In genomic region chr15:57523510-57524298, GRCm38 (mm10) we compare ENCODE assay signal across 24 mouse cellular contexts. TPM values are rescaled to one million over a fixed set of nuclear protein-coding genes. Genes with fewer than 3 reads are reported as not detected.
A peak's percentile ranks its signal among the peaks of the same experiment; 100 is the strongest.
DNase-seq lines count a peak whose midpoint lies in the region; ATAC-seq and TF ChIP-seq lines count a peak whose summit lies in the region.
"Had no signal": no experiment of that assay in that cellular context is flagged by ENCODE, and none has a peak within 500 bp of the region (broad histone marks: within the 10 kb centered on the region; RNA-seq: fewer than 3 reads in every experiment).

No protein-coding gene starts in this region.

- H3K36me3 ChIP-seq in heart, embryonic 11.5 days (ENCODE audit: control insufficient read depth, insufficient read depth, low read length), result no peaks in the 10 kb centered on the region
- no peaks in the 10 kb centered on the region for H3K36me3 ChIP-seq in embryonic facial prominence, embryonic 10.5 days (replicated peaks)
- no peaks in the 10 kb centered on the region for H3K36me3 ChIP-seq in limb, embryonic 12.5 days
- H3K36me3 ChIP-seq: lung, embryonic 15.5 days; neural tube, embryonic 13.5 days had no signal

- H3K4me1 ChIP-seq in heart, embryonic 11.5 days (ENCODE audit: control insufficient read depth, insufficient read depth, low read length), result no peaks in the 10 kb centered on the region
- H3K4me1 ChIP-seq in embryonic facial prominence, embryonic 10.5 days, result peaks cover 37% of the 10 kb centered on the region
- peaks cover 20% of the 10 kb centered on the region for H3K4me1 ChIP-seq in limb, embryonic 12.5 days (replicated peaks)
- H3K4me1 ChIP-seq: lung, embryonic 15.5 days; neural tube, embryonic 13.5 days had no signal

- WGBS in heart, embryonic 11.5 days (ENCODE audit: insufficient replicate concordance), result 64% methylated on average over 10 of the region's 10 CpGs
- WGBS in embryonic facial prominence, embryonic 10.5 days, result 41% methylated on average over 10 of the region's 10 CpGs
- WGBS in limb, embryonic 12.5 days, result 37% methylated on average over 10 of the region's 10 CpGs

- no peak overlapping the region for H3K27ac ChIP-seq in heart, embryonic 11.5 days (ENCODE audit: low read depth, low read length)
- peak overlapping the region; percentile 67 for H3K27ac ChIP-seq in embryonic facial prominence, embryonic 10.5 days (replicated peaks)
- H3K27ac ChIP-seq in limb, embryonic 12.5 days, result peak overlapping the region; percentile 59; the same call in 1 of the 2 replicates
- H3K27ac ChIP-seq: layer of hippocampus, adult 2 months; liver, embryonic 14.5 days; lung, embryonic 15.5 days; neural tube, embryonic 13.5 days had no signal

- no peak overlapping the region for H3K4me2 ChIP-seq in heart, embryonic 11.5 days
- no peak overlapping the region for H3K4me2 ChIP-seq in limb, embryonic 12.5 days
- H3K4me2 ChIP-seq: lung, embryonic 15.5 days; neural tube, embryonic 13.5 days had no signal

- no peaks in the 10 kb centered on the region for H3K27me3 ChIP-seq in heart, embryonic 11.5 days (ENCODE audit: control insufficient read depth, insufficient read depth, low read length)
- 0 out of 2 replicates have a peak, but pooled peaks cover 7% of the 10 kb centered on the region for H3K27me3 ChIP-seq in embryonic facial prominence, embryonic 10.5 days (replicated peaks; ENCODE audit: low read depth, poor library complexity, severe bottlenecking)
- no peaks in the 10 kb centered on the region for H3K27me3 ChIP-seq in limb, embryonic 12.5 days
- H3K27me3 ChIP-seq: lung, embryonic 15.5 days; neural tube, embryonic 13.5 days had no signal

- H3K4me3 ChIP-seq in heart, embryonic 11.5 days (ENCODE audit: low read depth, low read length), result no peak overlapping the region
- no peak overlapping the region for H3K4me3 ChIP-seq in embryonic facial prominence, embryonic 10.5 days
- H3K4me3 ChIP-seq in limb, embryonic 12.5 days (replicated peaks), result no peak overlapping the region
- H3K4me3 ChIP-seq: layer of hippocampus, adult 2 months; lung, embryonic 15.5 days; neural tube, embryonic 13.5 days had no signal

- TF ChIP-seq POLR2A in brain, embryonic 14.5 days (IDR thresholded peaks at IDR 0.05; ENCODE audit: borderline replicate concordance, extremely low read depth, insufficient read depth, insufficient read length, poor library complexity, severe bottlenecking), result no peak

- ATAC-seq in heart, embryonic 11.5 days (replicated peaks; ENCODE audit: insufficient number of reproducible peaks, low FRiP score, low TSS enrichment), result no peak
- ATAC-seq in limb, embryonic 12.5 days (ENCODE audit: insufficient number of reproducible peaks, insufficient read depth, low FRiP score, low TSS enrichment, low read depth), result no peak

- no peak for TF ChIP-seq CTCF in brain, embryonic 14.5 days (IDR thresholded peaks at IDR 0.05; ENCODE audit: borderline replicate concordance, extremely low read depth, insufficient read depth, insufficient read length)

- DNase-seq in heart, adult 11 months, result peak; percentile 33
- DNase-seq in brain, embryonic 14.5 days (ENCODE audit: low read depth), result peak; percentile 33
- peak; percentile 75 for DNase-seq in embryonic facial prominence, embryonic 10.5 days (ENCODE audit: low spot score)
- no peak for DNase-seq in left cerebral cortex, adult 9 months (ENCODE audit: low spot score in 2 of 2)
- no peak for DNase-seq in ovary, postnatal 36 days (ENCODE audit: low spot score)
- no peak for DNase-seq in kidney, adult 8-10 months
- DNase-seq: adrenal gland, adult 2 months; cerebellum, adult 9-10 months; gastrocnemius, postnatal 14 days; kidney, adult 2 months; kidney, postnatal 14 days; left cerebral cortex, postnatal 4 days; right cerebral cortex, postnatal 14 days; spleen, adult 18-20 months; thymus, postnatal 4 days had no signal

- H3K9ac ChIP-seq in heart, embryonic 11.5 days (ENCODE audit: low read depth, low read length), result no peak overlapping the region
- H3K9ac ChIP-seq in limb, embryonic 12.5 days (replicated peaks), result no peak overlapping the region
- H3K9ac ChIP-seq: liver, embryonic 14.5 days; lung, embryonic 15.5 days; neural tube, embryonic 13.5 days had no signal

- no peaks in the 10 kb centered on the region for H3K9me3 ChIP-seq in heart, embryonic 11.5 days (replicated peaks; ENCODE audit: control insufficient read depth, low read length)
- no peaks in the 10 kb centered on the region for H3K9me3 ChIP-seq in embryonic facial prominence, embryonic 10.5 days
- H3K9me3 ChIP-seq in limb, embryonic 12.5 days, result no peaks in the 10 kb centered on the region
- H3K9me3 ChIP-seq: lung, embryonic 15.5 days; neural tube, embryonic 13.5 days had no signal

RNA-seq across cellular contexts. Expression of gene Slc22a22, which starts 46.3 kb away (rescaled TPM):
- not detected in 2 replicates for polyA plus RNA-seq in heart, embryonic 11.5 days (2014; fragmentation: Nextera tagmentation; extraction: Ambion mirVana)
- polyA plus RNA-seq in brain, embryonic 14.5 days (2012; rRNA removed), result not detected in 2 replicates
- not detected in 2 replicates for polyA plus RNA-seq in embryonic facial prominence, embryonic 10.5 days (2016; fragmentation: Nextera tagmentation; extraction: Ambion mirVana)
- polyA plus RNA-seq in limb, embryonic 12.5 days (2016; fragmentation: Nextera tagmentation; extraction: Ambion mirVana), result not detected in 2 replicates
- polyA plus RNA-seq: adrenal gland, adult 2 months; C2C12; heart, embryonic 16.5 days; liver, embryonic 14.5 days; lung, embryonic 15.5 days; neural tube, embryonic 13.5 days; stomach, embryonic 14.5 days had no signal

Comparison
In these comparisons a context has a peak if more than half of its experiments do, and no peak if none do; other contexts are left out.
1. DNase-seq: peak in heart, adult 11 months (single experiment), brain, embryonic 14.5 days (single experiment) and embryonic facial prominence, embryonic 10.5 days (single experiment); none in left cerebral cortex, adult 9 months (0 of 2), ovary, postnatal 36 days (single experiment) and kidney, adult 8-10 months (0 of 2).